Mouse (Mus musculus): ENCODE results near the gene Brd3os.

The Brd3os gene

GRCm38 (mm10) chr2:27441767-27442707 is at the start of gene Brd3os:
Gene Brd3os (plus strand): TSS chr2:27442324.
- DNase-seq = peak; percentile 98

DNA sequence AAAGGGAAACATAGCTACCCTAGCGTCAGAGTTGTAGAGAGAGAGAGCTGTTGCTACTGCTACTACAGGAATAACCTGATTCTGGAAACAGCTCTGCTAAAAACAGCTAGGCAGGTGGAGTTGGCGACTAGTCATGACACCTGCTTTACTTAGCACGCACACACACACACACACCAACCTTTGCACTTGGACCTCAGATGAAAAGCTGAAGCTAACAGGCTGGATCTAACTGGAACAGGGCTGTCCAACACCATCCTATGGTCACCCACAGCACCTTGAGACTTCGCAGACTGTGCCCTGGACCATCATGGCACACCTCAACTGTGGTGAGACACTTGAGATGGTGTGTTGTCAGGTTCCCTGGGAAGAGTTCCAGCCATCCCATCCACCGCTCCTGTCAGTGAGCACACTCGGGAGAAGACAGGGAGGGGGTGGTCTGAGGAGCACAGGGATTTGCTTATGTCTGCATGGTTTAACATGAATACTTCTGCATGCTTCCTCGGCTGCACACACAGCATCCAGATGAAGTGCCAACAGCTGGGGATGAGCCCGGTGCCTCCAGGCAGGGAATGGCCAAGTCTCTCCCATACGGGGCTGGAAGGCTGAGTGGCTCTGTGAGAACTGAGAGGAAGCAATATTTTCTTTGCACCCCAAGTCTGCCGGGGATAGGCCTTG is 47.8 kb upstream of the Brd3os start:
- peak; percentile 65 for DNase-seq

- no peak for DNase-seq
Observed at GRCm38 (mm10) chr2:27396656-27397440, 45.3 kb upstream of the Brd3os start.

GRCm38 (mm10) chr2:27400083-27400482 is 42.0 kb upstream of the Brd3os start:
- no peak for DNase-seq

DNA sequence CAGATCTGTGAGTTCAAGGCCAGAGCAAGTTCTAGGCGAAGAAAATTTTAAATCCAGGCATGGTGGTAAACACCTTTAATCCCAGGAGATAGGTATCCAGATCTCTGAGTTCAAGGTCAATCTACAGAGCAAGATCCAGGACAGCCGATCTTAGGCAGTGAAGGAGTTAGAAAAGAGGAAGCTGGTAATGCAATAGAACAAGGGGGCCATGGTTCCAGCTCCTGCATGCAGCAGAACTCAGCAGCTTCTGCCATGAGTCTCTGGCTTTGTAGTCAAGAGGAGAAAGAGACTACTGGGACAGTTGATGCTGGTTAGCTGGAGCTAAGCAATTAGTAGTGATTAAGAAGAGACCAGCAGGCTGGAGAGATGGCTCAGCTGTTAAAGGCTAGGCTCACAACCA is 40.6 kb upstream of the Brd3os start:
- no peak for DNase-seq

DNA sequence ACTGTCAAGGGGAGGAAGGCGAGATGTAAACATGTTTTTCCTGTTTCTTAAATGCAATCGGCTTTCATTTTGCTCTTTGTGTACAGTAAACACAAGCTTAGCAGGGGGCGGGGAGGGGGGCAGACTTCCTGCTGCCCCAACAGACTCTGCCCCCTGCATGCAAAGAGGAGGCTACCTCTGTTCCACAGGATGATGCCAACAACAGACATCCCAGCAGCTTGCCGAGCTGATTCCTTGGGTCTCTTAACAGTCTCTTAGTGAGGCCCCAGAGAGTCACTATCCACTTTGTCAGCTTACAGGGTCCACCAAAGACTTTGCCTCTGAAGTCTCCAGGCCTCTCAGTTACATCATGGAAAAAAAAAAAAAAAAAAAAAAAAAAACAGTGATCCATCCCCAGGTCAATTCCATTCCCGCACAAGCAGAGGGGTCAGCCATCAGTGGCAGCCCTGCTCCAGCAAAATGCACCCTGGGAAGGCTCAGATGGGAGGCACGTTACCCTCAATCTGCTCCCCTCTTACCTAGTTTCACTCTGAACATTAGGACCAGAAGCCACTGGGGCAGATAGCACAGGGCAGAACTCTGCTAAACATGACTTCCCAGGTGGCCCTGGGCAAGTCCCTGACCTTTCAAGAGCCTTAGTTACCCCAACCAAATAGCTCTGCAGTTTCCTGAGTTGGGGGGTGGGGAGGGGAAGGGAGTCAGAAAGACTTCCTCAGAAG is 37.6 kb upstream of the Brd3os start:
- DNase-seq = no peak

GRCm38 (mm10) chr2:27405094-27405884 is 36.8 kb upstream of the Brd3os start:
- no peak for DNase-seq

DNA sequence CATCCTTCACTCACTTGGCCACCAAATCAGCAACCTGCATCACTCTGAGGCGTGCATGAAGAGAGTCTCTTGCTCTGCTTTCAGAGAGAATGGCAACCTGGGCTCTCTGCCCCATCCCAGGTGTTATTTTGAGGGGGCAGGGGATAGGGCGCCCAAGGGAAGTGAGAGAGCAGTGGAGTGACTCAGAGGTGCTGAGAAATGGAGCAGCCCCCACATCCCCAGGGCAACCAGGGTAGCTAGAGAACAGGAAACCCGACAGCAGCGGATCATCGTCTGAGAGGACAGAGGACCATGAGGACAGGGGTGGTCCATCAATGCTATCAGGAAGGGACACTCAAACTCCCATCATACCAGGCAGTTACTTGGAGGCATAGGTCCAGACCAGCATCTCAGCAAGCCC is 35.2 kb upstream of the Brd3os start:
- DNase-seq = no peak

DNA sequence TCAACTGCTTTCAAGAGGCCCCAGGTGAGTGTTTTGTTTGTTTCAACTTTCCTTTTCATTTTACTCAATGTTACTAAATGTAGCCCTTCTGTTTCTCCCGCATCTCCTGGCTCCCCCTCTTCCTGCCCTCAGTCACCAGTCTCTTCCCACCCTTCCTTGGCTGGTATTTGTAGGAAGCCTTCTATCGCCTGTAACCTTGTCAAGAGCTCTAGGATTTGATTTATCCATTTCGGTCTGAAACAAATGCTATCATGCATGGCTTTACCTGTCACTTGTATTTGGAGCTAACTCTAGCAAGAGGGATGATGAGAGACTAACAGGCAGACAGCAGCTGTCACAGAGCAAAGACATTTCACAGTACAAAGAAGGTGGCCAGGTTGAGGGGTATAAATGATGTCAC is 33.9 kb upstream of the Brd3os start:
- DNase-seq = no peak

DNA sequence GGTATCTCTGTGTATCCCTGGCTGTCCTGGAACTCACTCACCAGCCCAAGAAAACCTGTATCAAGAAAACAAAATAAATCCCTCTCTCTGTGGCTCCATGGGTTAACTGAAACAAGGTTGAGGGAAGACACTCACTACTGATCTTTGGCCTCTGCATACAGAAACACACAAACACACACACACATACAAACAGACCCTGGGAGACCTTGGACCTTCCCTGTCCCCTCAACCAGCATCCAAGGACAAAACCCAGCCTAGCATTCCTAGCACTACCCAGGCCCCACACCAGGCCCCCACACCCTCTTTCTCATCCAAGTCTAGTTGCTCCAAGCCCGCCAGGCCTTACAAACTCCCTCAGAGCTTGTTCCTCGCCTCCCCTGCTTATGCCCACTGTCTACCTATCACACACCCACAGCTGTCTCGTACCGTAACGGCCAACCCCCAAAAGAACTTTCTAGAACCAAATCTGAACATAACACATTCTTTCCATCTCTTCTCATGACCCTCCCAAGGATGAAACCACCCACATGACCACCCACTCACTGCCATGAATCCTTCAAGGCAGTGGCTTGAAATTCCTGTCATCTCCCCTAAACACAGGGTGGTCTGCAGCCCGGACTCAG is 31.5 kb upstream of the Brd3os start:
- DNase-seq = no peak

DNA sequence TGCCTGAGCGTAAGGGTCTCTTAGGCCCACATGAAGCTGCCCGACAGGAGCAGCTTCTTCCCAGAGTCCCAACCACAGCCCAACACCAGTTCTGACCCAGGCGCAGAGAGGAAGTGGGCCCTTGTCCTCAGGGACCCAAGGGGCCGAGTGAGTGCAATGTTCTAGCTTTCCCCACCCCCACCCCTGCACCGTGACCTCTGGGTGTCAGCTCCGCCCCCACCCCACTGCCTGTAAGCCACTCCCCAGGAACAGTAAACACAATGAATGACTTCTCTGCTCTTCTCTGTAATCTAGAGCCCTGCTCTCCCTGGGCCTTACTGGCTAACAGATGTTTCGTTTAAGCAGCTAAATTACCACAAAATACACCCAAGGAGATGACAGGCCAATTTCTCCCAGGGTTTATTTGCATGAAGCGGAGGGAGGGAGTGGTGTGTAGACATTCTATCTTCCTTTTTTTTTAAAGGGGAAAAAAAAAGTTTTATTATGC is 30.4 kb upstream of the Brd3os start:
- DNase-seq = peak; percentile 47

- no peak for DNase-seq
Observed at GRCm38 (mm10) chr2:27412245-27412800, 29.8 kb upstream of the Brd3os start.

- DNase-seq = no peak
Observed at GRCm38 (mm10) chr2:27413582-27413935, 28.6 kb upstream of the Brd3os start.

DNA sequence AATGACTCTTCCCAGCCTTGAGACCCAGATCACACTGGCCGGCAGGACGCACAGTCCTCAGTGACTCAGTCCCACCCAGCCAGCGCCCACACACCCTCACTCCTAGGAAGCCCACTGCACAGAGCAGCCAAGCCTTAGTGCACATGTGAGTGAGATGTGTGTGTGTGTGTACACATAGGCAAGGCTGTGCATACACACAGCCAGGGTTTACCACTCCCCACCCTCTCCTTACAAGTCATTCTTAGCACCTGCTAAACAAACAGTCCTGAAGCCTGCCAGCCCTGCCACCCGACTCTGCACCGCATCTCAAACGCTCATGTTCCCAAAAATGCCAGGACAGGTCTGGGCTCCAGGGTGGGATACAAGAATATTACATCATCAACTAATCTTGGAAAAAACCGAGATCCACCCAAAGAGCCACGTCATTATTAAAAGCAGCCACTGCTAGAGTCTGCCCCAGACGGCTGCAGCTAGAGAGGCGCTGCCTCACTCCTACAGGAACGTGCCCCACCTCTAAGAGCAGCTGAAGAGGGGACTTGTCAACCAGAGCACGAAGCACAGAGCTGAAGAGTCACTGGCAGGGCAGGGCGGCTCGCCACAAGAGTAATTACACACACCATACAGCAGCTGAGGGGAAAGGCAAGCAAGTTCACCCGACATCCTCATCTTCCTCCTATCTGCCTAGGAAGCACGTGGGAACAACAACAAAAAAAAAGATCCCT is 28.0 kb upstream of the Brd3os start:
- no peak for DNase-seq

- DNase-seq = no peak
Observed at GRCm38 (mm10) chr2:27415060-27415783, 26.9 kb upstream of the Brd3os start.

- DNase-seq = no peak
Observed at GRCm38 (mm10) chr2:27416425-27416824, 25.7 kb upstream of the Brd3os start.

- DNase-seq = no peak
Observed at GRCm38 (mm10) chr2:27417648-27418153, 24.4 kb upstream of the Brd3os start.

DNA sequence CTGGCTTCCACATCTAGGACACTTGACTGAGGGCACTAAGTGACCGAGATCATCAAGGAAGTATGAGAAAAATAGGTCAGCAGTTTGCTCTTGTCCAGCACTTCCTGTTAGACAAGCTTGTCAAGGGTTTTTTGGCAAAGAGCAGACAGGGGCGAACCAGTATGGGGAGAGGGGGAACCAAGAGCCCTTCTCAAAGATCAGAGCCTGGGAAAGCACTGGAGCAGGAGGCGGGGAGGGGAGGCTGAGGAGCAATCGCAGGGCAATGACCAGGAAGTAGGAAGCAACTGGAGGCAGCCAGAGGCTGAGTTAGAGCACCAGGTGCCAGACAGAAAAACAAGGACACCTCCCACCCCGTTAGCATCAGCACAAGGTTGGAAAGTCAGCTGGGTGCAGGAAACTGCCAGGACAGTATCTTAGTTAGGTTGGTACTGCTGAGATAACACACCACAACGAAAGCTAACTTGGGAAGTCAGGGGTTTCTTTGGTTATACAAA is 23.5 kb upstream of the Brd3os start:
- DNase-seq = peak; percentile 28

All from kidney, adult 9 months (tissue).